Mouse (Mus musculus): ENCODE results near the gene Vmn1r197. TPM values are rescaled to one million over a fixed set of nuclear protein-coding genes. Genes with fewer than 3 reads are reported as not detected.

The Vmn1r197 gene
- polyA plus RNA-seq, 1 experiment from 2014 or later = not detected

Other genes with a start within 250 kb of the Vmn1r197 start
- not detected in 2 replicates for gene Vmn1r188, start 240.1 kb upstream of the Vmn1r197 start, polyA plus RNA-seq (2016; fragmentation: Nextera tagmentation; extraction: Ambion mirVana)
- not detected in 2 replicates for gene Vmn1r189, start 218.8 kb upstream of the Vmn1r197 start, polyA plus RNA-seq (2016; fragmentation: Nextera tagmentation; extraction: Ambion mirVana)
- gene Vmn1r191, start 140.6 kb upstream of the Vmn1r197 start, polyA plus RNA-seq (2016; fragmentation: Nextera tagmentation; extraction: Ambion mirVana) = not detected in 2 replicates
- not detected in 2 replicates for gene Vmn1r192, start 133.4 kb upstream of the Vmn1r197 start, polyA plus RNA-seq (2016; fragmentation: Nextera tagmentation; extraction: Ambion mirVana)
- gene Vmn1r193, start 101.4 kb upstream of the Vmn1r197 start, polyA plus RNA-seq (2016; fragmentation: Nextera tagmentation; extraction: Ambion mirVana) = not detected in 2 replicates
- gene Vmn1r194, start 80.4 kb upstream of the Vmn1r197 start, polyA plus RNA-seq (2016; fragmentation: Nextera tagmentation; extraction: Ambion mirVana) = not detected in 2 replicates
- not detected in 2 replicates for gene Vmn1r195, start 54.1 kb upstream of the Vmn1r197 start, polyA plus RNA-seq (2016; fragmentation: Nextera tagmentation; extraction: Ambion mirVana)
- gene Vmn1r196, start 34.7 kb upstream of the Vmn1r197 start, polyA plus RNA-seq (2016; fragmentation: Nextera tagmentation; extraction: Ambion mirVana) = not detected in 2 replicates
- gene Vmn1r198, start 25.8 kb downstream of the Vmn1r197 start, polyA plus RNA-seq (2016; fragmentation: Nextera tagmentation; extraction: Ambion mirVana) = not detected in 2 replicates
- not detected in 2 replicates for gene Vmn1r199, start 55.2 kb downstream of the Vmn1r197 start, polyA plus RNA-seq (2016; fragmentation: Nextera tagmentation; extraction: Ambion mirVana)
- not detected in 2 replicates for gene Vmn1r200, start 65.8 kb downstream of the Vmn1r197 start, polyA plus RNA-seq (2016; fragmentation: Nextera tagmentation; extraction: Ambion mirVana)
- not detected in 2 replicates for gene Vmn1r201, start 147.3 kb downstream of the Vmn1r197 start, polyA plus RNA-seq (2016; fragmentation: Nextera tagmentation; extraction: Ambion mirVana)
- gene Vmn1r202, start 180.8 kb downstream of the Vmn1r197 start, polyA plus RNA-seq (2016; fragmentation: Nextera tagmentation; extraction: Ambion mirVana) = 0.04 TPM in 1 of 2 replicates, not detected in the other
- not detected in 2 replicates for gene Vmn1r203, start 193.5 kb downstream of the Vmn1r197 start, polyA plus RNA-seq (2016; fragmentation: Nextera tagmentation; extraction: Ambion mirVana)
- gene Vmn1r204, start 228.6 kb downstream of the Vmn1r197 start, polyA plus RNA-seq (2016; fragmentation: Nextera tagmentation; extraction: Ambion mirVana) = not detected in 2 replicates